Mouse (Mus musculus) thymus, adult 2 months (tissue): ENCODE measurements around the gene Rad51b.

Experiments used
- CTCF ChIP-seq: fragments of 200-500 bp; IDR thresholded peaks from 2 replicates; pipeline ENCODE4 v1.5.1; 2012; ENCODE audit warnings: mild to moderate bottlenecking, control low read depth, low read length, moderate library complexity, borderline replicate concordance; ENCODE audit not compliant: control insufficient read depth, poor library complexity, insufficient read depth; ENCODE audit errors: extremely low read depth
- POLR2A ChIP-seq: fragments of 200-500 bp; IDR thresholded peaks from 2 replicates; pipeline ENCODE4 v1.6.1; 2012; ENCODE audit warnings: mild to moderate bottlenecking, low read length, control low read depth, moderate library complexity; ENCODE audit not compliant: control insufficient read depth, poor library complexity, insufficient read depth; ENCODE audit errors: extremely low read depth

DNA sequence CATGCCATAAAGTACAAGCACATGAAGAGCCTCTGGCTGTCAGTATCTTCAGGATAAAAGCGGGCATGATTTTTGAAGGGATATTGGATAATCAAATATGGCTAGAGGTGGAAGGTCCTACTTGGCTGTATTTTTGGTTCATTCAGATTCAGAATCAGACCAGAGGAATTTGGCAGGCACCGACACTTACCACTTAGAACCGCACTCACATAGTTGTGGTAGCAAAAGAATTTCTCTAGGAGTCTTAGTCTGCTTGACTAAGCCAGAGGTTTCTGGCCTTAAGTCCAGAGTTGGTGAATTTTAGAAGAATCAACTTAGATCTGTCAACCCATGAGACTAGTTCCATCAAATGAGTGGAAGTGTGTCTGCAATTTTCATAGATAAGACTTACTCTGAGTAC is 217.6 kb downstream of the Rad51b start:
- TF ChIP-seq POLR2A: no peak
- no peak for TF ChIP-seq CTCF
